Mouse (Mus musculus): ENCODE measurements around the gene Pi4k2a.
A peak's percentile ranks its signal among the peaks of the same experiment; 100 is the strongest.

GRCm38 (mm10) chr19:42148569-42148860, 58.2 kb downstream of the Pi4k2a start:
- no peak for TF ChIP-seq CEBPB (IDR thresholded peaks at IDR 0.05; ENCODE audit: insufficient read depth, poor library complexity, severe bottlenecking)
- TF ChIP-seq POLR2A (IDR thresholded peaks at IDR 0.05; ENCODE audit: insufficient read length, low read depth) = no peak
- TF ChIP-seq USF1 (IDR thresholded peaks at IDR 0.05; ENCODE audit: low read depth) = no peak
- TF ChIP-seq MYOG (IDR thresholded peaks at IDR 0.05; ENCODE audit: control insufficient read depth in 1 of 3, insufficient read depth in 1 of 3, insufficient read length in 2 of 3, low read depth in 2 of 3) = no peak
- peak; percentile 1 for TF ChIP-seq POLR2AphosphoS2 (IDR thresholded peaks at IDR 0.05; ENCODE audit: insufficient read length, low read depth)
- TF ChIP-seq TCF3 (IDR thresholded peaks at IDR 0.05; ENCODE audit: insufficient read length, low read depth) = no peak
- TF ChIP-seq TCF12 (IDR thresholded peaks at IDR 0.05; ENCODE audit: insufficient read depth, poor library complexity, severe bottlenecking) = no peak
- TF ChIP-seq E2F4 (IDR thresholded peaks at IDR 0.05; ENCODE audit: insufficient read depth) = no peak

Measured in myocyte (in vitro differentiated cells).